Mouse (Mus musculus) heart, embryonic 12.5 days (tissue): Measurements from ENCODE around the gene Mtmr12. TPM values are rescaled to one million over a fixed set of nuclear protein-coding genes. Genes with fewer than 3 reads are reported as not detected.
A peak's percentile ranks its signal among the peaks of the same experiment; 100 is the strongest.

ENCODE experiments used
- ATAC-seq: fragments of 200-750 bp; cut with Nextera tagmentation; 2 replicates; pipeline ENCODE4 v1.8.0; 2017; ENCODE audit warnings: moderate TSS enrichment, moderate library complexity; ENCODE audit not compliant: insufficient number of reproducible peaks, low FRiP score
- H3K27ac ChIP-seq: fragments of 300-500 bp; sonication (generic); 2 replicates; pipeline ENCODE4 v1.5.1; 2016; ENCODE audit warnings: mild to moderate bottlenecking, moderate library complexity; ENCODE audit not compliant: poor library complexity, severe bottlenecking
- H3K27me3 ChIP-seq: fragments of 300-500 bp; sonication (generic); replicated peaks from 2 replicates; pipeline ENCODE4 v1.6.1; 2016; ENCODE audit warnings: mild to moderate bottlenecking, moderate library complexity
- H3K36me3 ChIP-seq: fragments of 300-500 bp; sonication (generic); 2 replicates; pipeline ENCODE4 v1.6.1; 2016; ENCODE audit warnings: mild to moderate bottlenecking, moderate library complexity
- H3K4me1 ChIP-seq: fragments of 300-500 bp; sonication (generic); replicated peaks from 2 replicates; pipeline ENCODE4 v1.6.1; 2016; ENCODE audit warnings: mild to moderate bottlenecking
- H3K4me2 ChIP-seq: fragments of 300-500 bp; sonication (generic); 2 replicates; pipeline ENCODE4 v1.6.1; 2016; ENCODE audit warnings: mild to moderate bottlenecking, moderate library complexity
- H3K4me3 ChIP-seq: fragments of 300-500 bp; sonication (generic); 2 replicates; pipeline ENCODE4 v1.5.1; 2016; ENCODE audit warnings: mild to moderate bottlenecking
- H3K9ac ChIP-seq: fragments of 300-500 bp; sonication (generic); 2 replicates; pipeline ENCODE4 v1.6.1; 2016; ENCODE audit warnings: mild to moderate bottlenecking, moderate library complexity
- H3K9me3 ChIP-seq: fragments of 300-500 bp; sonication (generic); replicated peaks from 2 replicates; pipeline ENCODE4 v1.6.1; 2016; ENCODE audit warnings: mild to moderate bottlenecking, moderate library complexity
- WGBS: fragments of 180-500 bp; shearing (Covaris S2); methylation state at CpG from one replicate; pipeline ENCODE4 v1.1.7; 2016; 5-methylcytosine and 5-hydroxymethylcytosine counted together
- polyA plus RNA-seq: library from polyadenylated mRNA; unstranded; fragments of >200 nt; fragmentation: Nextera tagmentation; extraction: Ambion mirVana; gene quantifications from 2 replicates; pipeline ENCODE4 v1.2.1, GENCODE M21; 2016

The Mtmr12 gene
- polyA plus RNA-seq, 1 experiment from 2014 or later: 16.5 TPM

GRCm38 (mm10) chr15:12311465-12311864 lies 106.6 kb downstream of the Mtmr12 start:
- H3K4me1 ChIP-seq: peaks cover 2% of the 10 kb centered on the region
- H3K4me2 ChIP-seq: no peak overlapping the region
- H3K9me3 ChIP-seq: no peaks in the 10 kb centered on the region
- H3K36me3 ChIP-seq: no peaks in the 10 kb centered on the region
- WGBS: 82% methylated on average over 7 of the region's 7 CpGs
- no peak for ATAC-seq
- no peak overlapping the region for H3K4me3 ChIP-seq
- no peak overlapping the region for H3K27ac ChIP-seq
- H3K27me3 ChIP-seq: no peaks in the 10 kb centered on the region
- H3K9ac ChIP-seq: no peak overlapping the region

- H3K27ac ChIP-seq: no peak overlapping the region
- 39% methylated on average over 1 of the region's 1 CpGs for WGBS
- 0 out of 2 replicates have a peak, but pooled peaks have one; percentile 45 for ATAC-seq
Measured at GRCm38 (mm10) chr15:12313255-12313654, 108.4 kb downstream of the Mtmr12 start.

GRCm38 (mm10) chr15:12314584-12314983 lies 109.8 kb downstream of the Mtmr12 start:
- Histone ChIP-seq H3K4me1 (no peaks in the 10 kb centered on the region), H3K4me3 (no peak overlapping the region), H3K36me3 (no peaks in the 10 kb centered on the region), H3K27ac (no peak overlapping the region), H3K4me2 (no peak overlapping the region), H3K9me3 (no peaks in the 10 kb centered on the region), H3K9ac (no peak overlapping the region), H3K27me3 (no peaks in the 10 kb centered on the region)
- no peak for ATAC-seq
- 83% methylated on average over 5 of the region's 5 CpGs for WGBS

More at GRCm38 (mm10) chr15:12313255-12313654, 108.4 kb downstream of the Mtmr12 start:
- Histone ChIP-seq H3K4me3 (no peak overlapping the region), H3K9ac (no peak overlapping the region), H3K27me3 (no peaks in the 10 kb centered on the region), H3K4me2 (no peak overlapping the region), H3K4me1 (no peaks in the 10 kb centered on the region), H3K36me3 (no peaks in the 10 kb centered on the region), H3K9me3 (no peaks in the 10 kb centered on the region)

- no peak overlapping the region for H3K4me2 ChIP-seq
- H3K36me3 ChIP-seq: no peaks in the 10 kb centered on the region
- H3K4me3 ChIP-seq: no peak overlapping the region
- no peak overlapping the region for H3K9ac ChIP-seq
- H3K27me3 ChIP-seq: no peaks in the 10 kb centered on the region
- no peaks in the 10 kb centered on the region for H3K9me3 ChIP-seq
- ATAC-seq: no peak
- 0 out of 2 replicates have a peak, but pooled peaks cover 8% of the 10 kb centered on the region for H3K4me1 ChIP-seq
- WGBS: 66% methylated on average over 2 of the region's 2 CpGs
- no peak overlapping the region for H3K27ac ChIP-seq
Measured at GRCm38 (mm10) chr15:12315996-12316395, 111.2 kb downstream of the Mtmr12 start.

GRCm38 (mm10) chr15:12317290-12317689 lies 112.5 kb downstream of the Mtmr12 start:
- H3K27ac ChIP-seq: no peak overlapping the region
- 65% methylated on average over 5 of the region's 5 CpGs for WGBS
- H3K27me3 ChIP-seq: no peaks in the 10 kb centered on the region
- no peak for ATAC-seq
- H3K9ac ChIP-seq: no peak overlapping the region
- no peak overlapping the region for H3K4me3 ChIP-seq
- H3K4me1 ChIP-seq: 0 out of 2 replicates have a peak, but pooled peaks cover 8% of the 10 kb centered on the region
- H3K36me3 ChIP-seq: no peaks in the 10 kb centered on the region
- H3K9me3 ChIP-seq: no peaks in the 10 kb centered on the region
- no peak overlapping the region for H3K4me2 ChIP-seq

- H3K4me1 ChIP-seq: peaks cover 10% of the 10 kb centered on the region
- H3K4me2 ChIP-seq: no peak overlapping the region
- no peaks in the 10 kb centered on the region for H3K9me3 ChIP-seq
- H3K36me3 ChIP-seq: no peaks in the 10 kb centered on the region
- no peak overlapping the region for H3K27ac ChIP-seq
- ATAC-seq: no peak
- no peak overlapping the region for H3K9ac ChIP-seq
- WGBS: 73% methylated on average over 8 of the region's 8 CpGs
- no peak overlapping the region for H3K4me3 ChIP-seq
- H3K27me3 ChIP-seq: no peaks in the 10 kb centered on the region
Measured at GRCm38 (mm10) chr15:12318451-12318850, 113.6 kb downstream of the Mtmr12 start.

- Histone ChIP-seq H3K4me2 (peak overlapping the region; percentile 79), H3K9me3 (no peaks in the 10 kb centered on the region), H3K36me3 (no peaks in the 10 kb centered on the region), H3K4me3 (peak overlapping the region; percentile 98; the same call in 1 of the 2 replicates), H3K9ac (no peak overlapping the region), H3K4me1 (peaks cover 20% of the 10 kb centered on the region), H3K27me3 (no peaks in the 10 kb centered on the region), H3K27ac (no peak overlapping the region)
- no peak for ATAC-seq
- WGBS: 42% methylated on average over 5 of the region's 5 CpGs
Measured at GRCm38 (mm10) chr15:12319889-12320288, 115.1 kb downstream of the Mtmr12 start.

GRCm38 (mm10) chr15:12320441-12321090 lies 115.7 kb downstream of the Mtmr12 start:
- Histone ChIP-seq H3K9me3 (no peaks in the 10 kb centered on the region), H3K36me3 (peaks cover 2% of the 10 kb centered on the region; the same call in 1 of the 2 replicates), H3K4me2 (peak overlapping the region; percentile 79), H3K4me3 (peak overlapping the region; percentile 98), H3K4me1 (peaks cover 23% of the 10 kb centered on the region), H3K27me3 (no peaks in the 10 kb centered on the region), H3K9ac (peak overlapping the region; percentile 99), H3K27ac (peak overlapping the region; percentile 96)
- 4% methylated on average over 22 of the region's 22 CpGs for WGBS
- ATAC-seq: peak; percentile 28; the same call in 1 of the 2 replicates

GRCm38 (mm10) chr15:12321091-12321787 lies 116.4 kb downstream of the Mtmr12 start, which contains the start of gene Golph3:
TSS of gene Golph3 (plus strand) at chr15:12321450.
- Histone ChIP-seq H3K9me3 (no peaks in the 10 kb centered on the region), H3K4me3 (peak within 1 kb of the TSS; percentile 98), H3K27ac (peak within 1 kb of the TSS; percentile 96), H3K9ac (peak within 1 kb of the TSS; percentile 99), H3K4me2 (peak within 1 kb of the TSS; percentile 79), H3K27me3 (no peaks in the 10 kb centered on the region), H3K4me1 (peaks cover 30% of the 10 kb centered on the region), H3K36me3 (peaks cover 6% of the 10 kb centered on the region; the same call in 1 of the 2 replicates)
- ATAC-seq: peak; percentile 92
- under 1% methylated on average over 74 of the region's 74 CpGs for WGBS

GRCm38 (mm10) chr15:12321788-12322621 lies 117.2 kb downstream of the Mtmr12 start, which contains the start of gene 1810049J17Rik:
TSS of gene 1810049J17Rik (minus strand) at chr15:12321899.
- H3K27me3 ChIP-seq: no peaks in the 10 kb centered on the region
- ATAC-seq: peak; percentile 47
- H3K9me3 ChIP-seq: no peaks in the 10 kb centered on the region
- peak within 1 kb of the TSS; percentile 79 for H3K4me2 ChIP-seq
- WGBS: under 1% methylated on average over 68 of the region's 70 CpGs
- peak within 1 kb of the TSS; percentile 99 for H3K9ac ChIP-seq
- H3K4me3 ChIP-seq: peak within 1 kb of the TSS; percentile 98
- peaks cover 6% of the 10 kb centered on the region; the same call in 1 of the 2 replicates for H3K36me3 ChIP-seq
- peak within 1 kb of the TSS; percentile 96 for H3K27ac ChIP-seq
- H3K4me1 ChIP-seq: peaks cover 31% of the 10 kb centered on the region
